Mouse (Mus musculus) liver, embryonic 11.5 days (tissue): ENCODE measurements at regions not wholly inside any gene's neighbourhood (a gene's known extent, or its start where the extent isn't known, plus 50 kb on each side); places are given as distances from the start of the nearest gene placed in this dataset.
A peak's percentile ranks its signal among the peaks of the same experiment; 100 is the strongest.

Source experiments
- ATAC-seq: fragments of 200-750 bp; cut with Nextera tagmentation; replicated peaks from 2 replicates; pipeline ENCODE4 v1.8.0; 2017; ENCODE audit warnings: moderate number of reproducible peaks, mild to moderate bottlenecking, moderate TSS enrichment, moderate library complexity; ENCODE audit not compliant: low FRiP score
- DNase-seq: peaks from one replicate; pipeline ENCODE4 v3.0.0-alpha.2; 2017; ENCODE audit warnings: low spot score
- H3K27ac ChIP-seq: fragments of 300-500 bp; sonication (generic); 2 replicates; pipeline ENCODE4 v1.5.1; 2014; ENCODE audit warnings: mild to moderate bottlenecking, low read depth, low read length, control low read depth
- H3K27me3 ChIP-seq: fragments of 300-500 bp; sonication (generic); replicated peaks from 2 replicates; pipeline ENCODE4 v1.6.1; 2014; ENCODE audit warnings: low read length, mixed read lengths; ENCODE audit not compliant: control insufficient read depth, insufficient read depth
- H3K36me3 ChIP-seq: fragments of 300-500 bp; sonication (generic); 2 replicates; pipeline ENCODE4 v1.6.1; 2014; ENCODE audit warnings: mild to moderate bottlenecking, low read length, moderate library complexity, mixed read lengths; ENCODE audit not compliant: control insufficient read depth, insufficient read depth
- H3K4me1 ChIP-seq: fragments of 300-500 bp; sonication (generic); replicated peaks from 2 replicates; pipeline ENCODE4 v1.6.1; 2014; ENCODE audit warnings: low read length, mixed read lengths; ENCODE audit not compliant: control insufficient read depth, insufficient read depth
- H3K4me2 ChIP-seq: fragments of 300-500 bp; sonication (generic); 2 replicates; pipeline ENCODE4 v1.6.1; 2014; ENCODE audit warnings: mild to moderate bottlenecking, control low read depth, moderate library complexity
- H3K4me3 ChIP-seq: fragments of 300-500 bp; sonication (generic); 2 replicates; pipeline ENCODE4 v1.5.1; 2014; ENCODE audit warnings: low read depth, low read length, control low read depth
- H3K9ac ChIP-seq: fragments of 300-500 bp; sonication (generic); 2 replicates; pipeline ENCODE4 v1.6.1; 2014; ENCODE audit warnings: low read depth, low read length, control low read depth
- H3K9me3 ChIP-seq: fragments of 300-500 bp; sonication (generic); 2 replicates; pipeline ENCODE4 v1.6.1; 2016; ENCODE audit warnings: low read length, inconsistent platforms, mixed read lengths; ENCODE audit not compliant: control insufficient read depth
- WGBS: fragments of 180-500 bp; shearing (Covaris S2); extraction: QIAGEN DNeasy Blood & Tissue Kit; methylation state at CpG from one replicate; pipeline ENCODE4 v1.1.7; 2014; 5-methylcytosine and 5-hydroxymethylcytosine counted together

- no peak overlapping the region for H3K4me3 ChIP-seq
- no peaks in the 10 kb centered on the region for H3K4me1 ChIP-seq
- H3K27ac ChIP-seq, result no peak overlapping the region
- H3K4me2 ChIP-seq, result no peak overlapping the region
- DNase-seq (no peak), ATAC-seq (peak; percentile 84)
- H3K9ac ChIP-seq, result no peak overlapping the region
- H3K9me3 ChIP-seq, result no peaks in the 10 kb centered on the region
- H3K27me3 ChIP-seq, result no peaks in the 10 kb centered on the region
- WGBS, result 78% methylated on average over 5 of the region's 5 CpGs
- no peaks in the 10 kb centered on the region for H3K36me3 ChIP-seq
Measured at GRCm38 (mm10) chr17:51552277-51553015, 280.6 kb downstream of the Satb1 start.

DNA sequence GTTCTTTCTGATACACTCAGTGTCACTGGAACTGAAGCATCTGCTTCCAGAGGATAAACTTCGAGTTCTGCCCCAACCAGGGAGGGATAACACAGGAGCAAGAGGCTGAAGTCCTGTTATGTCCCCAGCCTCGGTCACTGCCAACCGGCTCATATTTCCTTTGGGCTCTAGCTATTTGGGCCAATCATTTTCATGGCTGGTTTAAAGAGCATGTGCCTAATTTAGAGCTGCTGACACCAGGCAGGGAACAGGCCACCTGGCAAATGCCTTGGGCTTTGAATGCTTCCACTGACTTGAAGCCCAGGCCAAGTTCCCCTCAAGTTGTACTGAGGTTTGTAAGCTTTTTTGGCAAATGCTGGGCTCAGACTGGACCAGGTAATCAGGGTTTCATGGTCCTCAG lies 286.1 kb downstream of the Satb1 start:
- Histone ChIP-seq H3K4me2 (no peak overlapping the region), H3K27me3 (no peaks in the 10 kb centered on the region), H3K4me3 (no peak overlapping the region), H3K9me3 (no peaks in the 10 kb centered on the region), H3K27ac (no peak overlapping the region), H3K4me1 (no peaks in the 10 kb centered on the region), H3K36me3 (no peaks in the 10 kb centered on the region), H3K9ac (no peak overlapping the region)
- ATAC-seq (no peak), DNase-seq (no peak)
- WGBS, result 60% methylated on average over 3 of the region's 3 CpGs

- ATAC-seq, result no peak
- 55% methylated on average over 2 of the region's 2 CpGs for WGBS
- Histone ChIP-seq H3K4me1 (no peaks in the 10 kb centered on the region), H3K9ac (no peak overlapping the region), H3K27me3 (no peaks in the 10 kb centered on the region), H3K27ac (no peak overlapping the region), H3K4me3 (no peak overlapping the region), H3K36me3 (no peaks in the 10 kb centered on the region), H3K9me3 (no peaks in the 10 kb centered on the region), H3K4me2 (no peak overlapping the region)
- no peak for DNase-seq
Measured at GRCm38 (mm10) chr17:51542544-51542943, 290.5 kb downstream of the Satb1 start.

DNA sequence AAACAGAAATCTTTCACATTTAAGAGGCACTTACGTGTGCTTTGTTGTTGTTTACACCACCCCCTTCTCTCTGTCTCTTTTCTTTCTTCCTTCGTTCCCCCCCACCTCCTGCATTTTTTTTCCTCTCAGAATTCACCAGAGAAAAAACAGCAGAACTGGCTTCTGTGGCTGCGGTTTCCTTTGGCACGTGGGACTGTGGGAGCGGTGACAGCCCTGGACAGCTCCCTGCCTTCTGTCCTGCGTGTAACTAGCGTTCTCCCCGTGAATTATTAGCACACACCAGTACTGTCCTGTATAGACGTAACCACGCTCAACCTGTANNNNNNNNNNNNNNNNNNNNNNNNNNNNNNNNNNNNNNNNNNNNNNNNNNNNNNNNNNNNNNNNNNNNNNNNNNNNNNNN lies 298.4 kb downstream of the Satb1 start:
- H3K4me3 ChIP-seq, result no peak overlapping the region
- no peak overlapping the region for H3K9ac ChIP-seq
- ATAC-seq, result no peak
- H3K4me2 ChIP-seq, result no peak overlapping the region
- no peaks in the 10 kb centered on the region for H3K36me3 ChIP-seq
- H3K9me3 ChIP-seq, result no peaks in the 10 kb centered on the region
- no peaks in the 10 kb centered on the region for H3K4me1 ChIP-seq
- DNase-seq, result no peak
- H3K27me3 ChIP-seq, result no peaks in the 10 kb centered on the region
- no peak overlapping the region for H3K27ac ChIP-seq
- WGBS, result 47% methylated on average over 10 of the region's 10 CpGs

- WGBS, result 50% methylated on average over 14 of the region's 14 CpGs
- Histone ChIP-seq H3K9ac (no peak overlapping the region), H3K36me3 (no peaks in the 10 kb centered on the region), H3K4me2 (no peak overlapping the region), H3K27ac (no peak overlapping the region), H3K27me3 (no peaks in the 10 kb centered on the region), H3K4me1 (no peaks in the 10 kb centered on the region), H3K4me3 (no peak overlapping the region), H3K9me3 (no peaks in the 10 kb centered on the region)
- DNase-seq (no peak), ATAC-seq (no peak)
Measured at GRCm38 (mm10) chr17:51534270-51534669, 298.8 kb downstream of the Satb1 start.

DNA sequence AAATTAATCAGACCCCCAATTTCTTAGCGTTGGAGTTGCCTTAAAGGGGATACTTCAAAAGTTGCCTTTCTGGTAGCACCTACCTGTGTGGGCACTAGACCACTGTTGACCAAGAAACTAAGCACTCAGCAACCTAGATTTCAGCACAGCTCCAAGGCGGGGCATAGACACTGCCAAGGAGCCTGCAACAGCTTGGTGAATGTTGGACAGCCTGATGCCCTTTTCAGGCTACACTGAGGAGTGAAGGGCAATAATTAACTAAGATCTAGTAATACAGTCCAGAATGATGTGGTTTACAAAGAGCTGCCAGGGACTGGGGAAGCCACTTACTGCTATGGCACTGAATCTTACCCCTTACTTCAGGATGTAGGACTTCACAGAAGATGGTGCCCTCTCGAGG lies 304.9 kb downstream of the Satb1 start:
- H3K27me3 ChIP-seq, result no peaks in the 10 kb centered on the region
- no peaks in the 10 kb centered on the region for H3K36me3 ChIP-seq
- H3K4me3 ChIP-seq, result no peak overlapping the region
- H3K9ac ChIP-seq, result no peak overlapping the region
- ATAC-seq (no peak), DNase-seq (no peak)
- H3K27ac ChIP-seq, result no peak overlapping the region
- no peak overlapping the region for H3K4me2 ChIP-seq
- H3K9me3 ChIP-seq, result no peaks in the 10 kb centered on the region
- 79% methylated on average over 3 of the region's 3 CpGs for WGBS
- H3K4me1 ChIP-seq, result no peaks in the 10 kb centered on the region

DNA sequence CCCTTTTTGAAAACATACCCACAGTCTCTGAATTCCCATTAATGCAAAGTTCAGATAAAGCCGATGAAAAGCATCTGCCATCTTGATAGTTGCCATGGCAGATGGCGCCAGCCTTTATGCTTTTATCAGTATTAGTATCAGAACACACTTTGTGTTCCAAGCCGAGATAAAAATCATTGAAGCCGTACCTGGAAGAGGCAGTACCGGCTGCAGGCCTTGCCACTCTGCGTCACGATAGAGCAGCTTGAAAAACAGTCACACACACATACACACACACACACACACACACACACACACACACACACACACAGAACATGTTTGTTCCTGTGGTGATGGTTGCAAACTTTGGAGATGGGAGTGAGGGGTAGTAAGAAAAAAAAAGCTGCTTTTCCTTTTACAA lies 306.2 kb downstream of the Satb1 start:
- Histone ChIP-seq H3K4me2 (no peak overlapping the region), H3K27ac (no peak overlapping the region), H3K27me3 (no peaks in the 10 kb centered on the region), H3K4me3 (no peak overlapping the region), H3K9ac (no peak overlapping the region), H3K36me3 (no peaks in the 10 kb centered on the region), H3K9me3 (no peaks in the 10 kb centered on the region), H3K4me1 (no peaks in the 10 kb centered on the region)
- DNase-seq (no peak), ATAC-seq (no peak)
- 60% methylated on average over 7 of the region's 7 CpGs for WGBS

DNA sequence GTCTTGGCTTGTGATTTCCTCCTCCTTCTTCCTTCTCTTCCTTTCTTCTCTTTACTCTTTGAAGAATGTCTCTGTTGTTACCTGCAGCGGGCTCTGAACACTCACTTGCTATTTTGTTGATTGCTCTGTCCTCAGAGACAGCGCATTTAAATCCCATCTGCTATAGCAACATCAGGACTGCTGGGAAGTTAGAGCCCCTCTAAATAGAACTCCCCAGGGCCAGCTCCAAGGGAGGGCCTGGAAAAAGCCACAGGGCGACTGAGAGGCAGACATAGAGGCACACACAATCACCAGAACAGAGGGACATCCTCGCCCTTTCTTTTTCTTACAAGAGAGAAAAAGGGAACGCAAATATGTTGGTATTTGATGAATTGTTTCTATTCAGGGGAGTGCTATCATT lies 306.6 kb downstream of the Satb1 start:
- Histone ChIP-seq H3K9ac (no peak overlapping the region), H3K27me3 (no peaks in the 10 kb centered on the region), H3K9me3 (no peaks in the 10 kb centered on the region), H3K4me2 (no peak overlapping the region), H3K4me1 (no peaks in the 10 kb centered on the region), H3K27ac (no peak overlapping the region), H3K4me3 (no peak overlapping the region), H3K36me3 (no peaks in the 10 kb centered on the region)
- 41% methylated on average over 5 of the region's 5 CpGs for WGBS
- ATAC-seq, result no peak
- no peak for DNase-seq

DNA sequence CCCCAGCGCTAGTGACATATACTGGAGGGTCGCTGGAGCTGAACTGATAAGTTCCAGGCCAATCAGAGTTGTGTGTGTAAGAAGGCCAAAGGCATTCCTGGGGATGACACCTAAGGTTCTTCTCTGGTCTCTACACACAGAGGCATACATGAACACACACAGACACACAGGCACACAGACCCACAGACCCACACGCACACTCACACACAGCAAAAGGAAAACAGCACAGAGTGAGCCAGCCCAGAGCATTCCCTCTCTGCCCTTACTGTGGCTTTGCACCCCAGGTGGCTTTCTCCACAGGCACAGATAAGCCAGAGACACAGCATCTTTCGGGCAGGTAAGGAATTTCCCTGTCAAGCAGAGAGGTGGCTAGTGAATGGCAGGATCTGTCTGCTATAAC lies 307.1 kb downstream of the Satb1 start:
- WGBS, result 54% methylated on average over 4 of the region's 4 CpGs
- no peak overlapping the region for H3K4me2 ChIP-seq
- no peaks in the 10 kb centered on the region for H3K4me1 ChIP-seq
- ATAC-seq, result no peak
- H3K27ac ChIP-seq, result no peak overlapping the region
- H3K9me3 ChIP-seq, result no peaks in the 10 kb centered on the region
- DNase-seq, result no peak
- no peak overlapping the region for H3K9ac ChIP-seq
- H3K36me3 ChIP-seq, result no peaks in the 10 kb centered on the region
- no peaks in the 10 kb centered on the region for H3K27me3 ChIP-seq
- H3K4me3 ChIP-seq, result no peak overlapping the region
